Mouse (Mus musculus) G1E (cell line): ENCODE measurements around the gene Cdk5rap1. TPM values are rescaled to one million over a fixed set of nuclear protein-coding genes. Genes with fewer than 3 reads are reported as not detected.

Source experiments
- ATAC-seq: 2 replicates; pipeline ENCODE4 v1.8.0; 2016; ENCODE audit warnings: mild to moderate bottlenecking; ENCODE audit not compliant: insufficient number of reproducible peaks, poor library complexity, low FRiP score, severe bottlenecking; ENCODE audit errors: extremely low read depth
- DNase-seq: peaks from one replicate; pipeline ENCODE4 v3.0.0; 2012; ENCODE audit warnings: low spot score
- H3K27me3 ChIP-seq: 2 replicates; pipeline ENCODE4 v1.6.1; 2012; ENCODE audit warnings: mild to moderate bottlenecking, low read length, inconsistent platforms; ENCODE audit not compliant: insufficient read depth
- H3K36me3 ChIP-seq: replicated peaks from 2 replicates; pipeline ENCODE3; 2012; ENCODE audit warnings: mild to moderate bottlenecking, inconsistent platforms
- H3K4me1 ChIP-seq: 2 replicates; pipeline ENCODE4 v1.6.1; 2012; ENCODE audit warnings: low read depth, low read length, inconsistent platforms, mixed read lengths; ENCODE audit not compliant: insufficient read depth
- H3K4me3 ChIP-seq: 2 replicates; pipeline ENCODE4 v1.5.1; 2012; ENCODE audit warnings: low read depth, mild to moderate bottlenecking, inconsistent platforms, low read length, moderate library complexity, mixed read lengths
- H3K9me3 ChIP-seq: replicated peaks from 2 replicates; pipeline ENCODE4 v1.6.1; 2012; ENCODE audit warnings: inconsistent platforms
- CTCF ChIP-seq: IDR thresholded peaks from 2 replicates; pipeline ENCODE4 v1.5.1; 2012; ENCODE audit warnings: low read depth, low read length, inconsistent platforms, mixed read lengths
- GATA1 ChIP-seq: IDR thresholded peaks from 2 replicates; pipeline ENCODE4 v1.6.1; 2012; ENCODE audit warnings: borderline replicate concordance, low read length, inconsistent platforms, mixed read lengths
- GATA2 ChIP-seq: IDR thresholded peaks from 2 replicates; pipeline ENCODE4 v1.6.1; 2012; ENCODE audit warnings: low read depth, low read length, inconsistent platforms, borderline replicate concordance
- POLR2AphosphoS5 ChIP-seq: IDR thresholded peaks from 2 replicates; pipeline ENCODE4 v1.6.1; 2012; ENCODE audit warnings: low read depth, low read length, inconsistent platforms; ENCODE audit not compliant: insufficient replicate concordance
- TAL1 ChIP-seq: conservative IDR thresholded peaks from 2 replicates; pipeline ENCODE4 v1.6.1; 2012; ENCODE audit warnings: low read depth, low read length, inconsistent platforms, mixed read lengths
- polyA plus RNA-seq: library from polyadenylated mRNA; stranded (reverse); fragments of >175 nt; gene quantifications from 2 replicates; pipeline ENCODE4 v1.2.3, GENCODE M21; 2012
- total RNA-seq, 2 experiments: library from RNA; stranded (forward) in 1 of 2; stranded (reverse) in 1 of 2; fragments of 200-1000 nt in 1 of 2; fragments of >200 nt in 1 of 2; fragmentation: Nextera tagmentation in 1 of 2; gene quantifications; 2 replicates each; pipeline ENCODE4 v1.2.3; 2014 to 2017

Cdk5rap1 gene
- total and polyA plus RNA-seq, 3 experiments, result 1.2 to 24.8 (median 21.7) TPM

- DNase-seq (peak; percentile 6), ATAC-seq (no peak)
- peaks cover 6% of the 10 kb centered on the region; the same call in 1 of the 2 replicates for H3K4me1 ChIP-seq
- no peak overlapping the region for H3K4me3 ChIP-seq
- peaks cover 43% of the 10 kb centered on the region for H3K27me3 ChIP-seq
- H3K36me3 ChIP-seq, result no peaks in the 10 kb centered on the region
- TF ChIP-seq CTCF, result no peak
- H3K9me3 ChIP-seq, result peaks cover 6% of the 10 kb centered on the region; the same call in 1 of the 2 replicates
Measured at GRCm38 (mm10) chr2:154402811-154403210, 30.0 kb upstream of the Cdk5rap1 start.

- Histone ChIP-seq H3K4me3 (no peak overlapping the region), H3K9me3 (no peaks in the 10 kb centered on the region), H3K36me3 (no peaks in the 10 kb centered on the region), H3K27me3 (peaks cover 35% of the 10 kb centered on the region), H3K4me1 (no peaks in the 10 kb centered on the region)
- TF ChIP-seq POLR2AphosphoS5 (no peak), GATA1 (no peak), CTCF (no peak), GATA2 (no peak), TAL1 (no peak)
- ATAC-seq (no peak), DNase-seq (no peak)
Measured at GRCm38 (mm10) chr2:154401976-154402375, 29.2 kb upstream of the Cdk5rap1 start.

GRCm38 (mm10) chr2:154399325-154399724, 26.5 kb upstream of the Cdk5rap1 start:
- ATAC-seq (no peak), DNase-seq (no peak)
- no peak overlapping the region for H3K4me3 ChIP-seq
- no peaks in the 10 kb centered on the region for H3K36me3 ChIP-seq
- H3K9me3 ChIP-seq, result no peaks in the 10 kb centered on the region
- TF ChIP-seq CTCF, result no peak
- TF ChIP-seq TAL1, result no peak
- TF ChIP-seq POLR2AphosphoS5, result no peak
- TF ChIP-seq GATA1, result no peak
- TF ChIP-seq GATA2, result no peak
- H3K27me3 ChIP-seq, result peaks cover 31% of the 10 kb centered on the region
- no peaks in the 10 kb centered on the region for H3K4me1 ChIP-seq

GRCm38 (mm10) chr2:154398267-154398666, 25.5 kb upstream of the Cdk5rap1 start:
- peaks cover 29% of the 10 kb centered on the region for H3K27me3 ChIP-seq
- no peaks in the 10 kb centered on the region for H3K4me1 ChIP-seq
- no peak for TF ChIP-seq TAL1
- TF ChIP-seq CTCF, result no peak
- TF ChIP-seq GATA2, result no peak
- no peak overlapping the region for H3K4me3 ChIP-seq
- ATAC-seq (no peak), DNase-seq (no peak)
- no peaks in the 10 kb centered on the region for H3K36me3 ChIP-seq
- no peaks in the 10 kb centered on the region for H3K9me3 ChIP-seq

- Histone ChIP-seq H3K36me3 (no peaks in the 10 kb centered on the region), H3K27me3 (peaks cover 32% of the 10 kb centered on the region), H3K4me1 (no peaks in the 10 kb centered on the region), H3K9me3 (no peaks in the 10 kb centered on the region), H3K4me3 (no peak overlapping the region)
- TF ChIP-seq POLR2AphosphoS5 (no peak), TAL1 (no peak), GATA2 (no peak), CTCF (no peak), GATA1 (no peak)
- DNase-seq (no peak), ATAC-seq (no peak)
Measured at GRCm38 (mm10) chr2:154396529-154396928, 23.7 kb upstream of the Cdk5rap1 start.

GRCm38 (mm10) chr2:154394602-154395001, 21.8 kb upstream of the Cdk5rap1 start:
- no peak for DNase-seq
- H3K4me3 ChIP-seq, result no peak overlapping the region
- TF ChIP-seq TAL1 (no peak), CTCF (no peak), GATA2 (no peak), POLR2AphosphoS5 (no peak), GATA1 (no peak)
- no peaks in the 10 kb centered on the region for H3K9me3 ChIP-seq
- ATAC-seq, result no peak
- peaks cover 6% of the 10 kb centered on the region; the same call in 1 of the 2 replicates for H3K4me1 ChIP-seq
- H3K36me3 ChIP-seq, result no peaks in the 10 kb centered on the region
- H3K27me3 ChIP-seq, result peaks cover 35% of the 10 kb centered on the region
